Mouse (Mus musculus) intestine, postnatal 0 days (tissue): Measurements from ENCODE around the gene Traf3ip1. TPM values are rescaled to one million over a fixed set of nuclear protein-coding genes. Genes with fewer than 3 reads are reported as not detected.

Experiments used
- ATAC-seq: fragments of 200-750 bp; cut with Nextera tagmentation; 2 replicates; pipeline ENCODE4 v1.8.0; 2017; ENCODE audit warnings: mild to moderate bottlenecking, moderate TSS enrichment, moderate library complexity
- H3K27ac ChIP-seq: fragments of 300-500 bp; sonication (generic); 2 replicates; pipeline ENCODE4 v1.5.1; 2014; ENCODE audit warnings: mild to moderate bottlenecking, low read depth, low read length, moderate library complexity
- H3K27me3 ChIP-seq: fragments of 300-500 bp; sonication (generic); replicated peaks from 2 replicates; pipeline ENCODE4 v1.6.1; 2014; ENCODE audit warnings: low read length, mixed read lengths; ENCODE audit not compliant: control insufficient read depth, insufficient read depth
- H3K36me3 ChIP-seq: fragments of 300-500 bp; sonication (generic); 2 replicates; pipeline ENCODE4 v1.6.1; 2014; ENCODE audit warnings: mild to moderate bottlenecking, moderate library complexity; ENCODE audit not compliant: control insufficient read depth, insufficient read depth
- H3K4me1 ChIP-seq: fragments of 300-500 bp; sonication (generic); replicated peaks from 2 replicates; pipeline ENCODE4 v1.6.1; 2014; ENCODE audit warnings: antibody characterized with exemption, low read length, mixed read lengths; ENCODE audit not compliant: control insufficient read depth, insufficient read depth
- H3K4me2 ChIP-seq: fragments of 300-500 bp; sonication (generic); replicated peaks from 2 replicates; pipeline ENCODE4 v1.6.1; 2014; ENCODE audit warnings: low read depth, mild to moderate bottlenecking, moderate library complexity
- H3K4me3 ChIP-seq: fragments of 300-500 bp; sonication (generic); 2 replicates; pipeline ENCODE4 v1.5.1; 2014; ENCODE audit warnings: low read depth, low read length
- H3K9ac ChIP-seq: fragments of 300-500 bp; sonication (generic); 2 replicates; pipeline ENCODE4 v1.6.1; 2014; ENCODE audit warnings: mild to moderate bottlenecking, low read depth, low read length
- H3K9me3 ChIP-seq: fragments of 300-500 bp; sonication (generic); 2 replicates; pipeline ENCODE4 v1.6.1; 2016; ENCODE audit warnings: mixed run types; ENCODE audit not compliant: control insufficient read depth
- CTCF ChIP-seq: sonication (generic); IDR thresholded peaks from 2 replicates; pipeline ENCODE4 v1.5.1; 2016; ENCODE audit warnings: low read depth, mild to moderate bottlenecking, control low read depth, antibody characterized with exemption, moderate library complexity
- WGBS: fragments of 180-500 bp; shearing (Covaris S2); extraction: QIAGEN DNeasy Blood & Tissue Kit; methylation state at CpG from one replicate; pipeline ENCODE4 v1.1.7; 2014; 5-methylcytosine and 5-hydroxymethylcytosine counted together
- polyA plus RNA-seq: library from polyadenylated mRNA; unstranded; fragments of >200 nt; fragmentation: Nextera tagmentation; extraction: Ambion mirVana; gene quantifications from 2 replicates; pipeline ENCODE4 v1.2.1, GENCODE M21; 2015

Traf3ip1 gene
- polyA plus RNA-seq, 1 experiment from 2014 or later = 3.7 TPM

DNA sequence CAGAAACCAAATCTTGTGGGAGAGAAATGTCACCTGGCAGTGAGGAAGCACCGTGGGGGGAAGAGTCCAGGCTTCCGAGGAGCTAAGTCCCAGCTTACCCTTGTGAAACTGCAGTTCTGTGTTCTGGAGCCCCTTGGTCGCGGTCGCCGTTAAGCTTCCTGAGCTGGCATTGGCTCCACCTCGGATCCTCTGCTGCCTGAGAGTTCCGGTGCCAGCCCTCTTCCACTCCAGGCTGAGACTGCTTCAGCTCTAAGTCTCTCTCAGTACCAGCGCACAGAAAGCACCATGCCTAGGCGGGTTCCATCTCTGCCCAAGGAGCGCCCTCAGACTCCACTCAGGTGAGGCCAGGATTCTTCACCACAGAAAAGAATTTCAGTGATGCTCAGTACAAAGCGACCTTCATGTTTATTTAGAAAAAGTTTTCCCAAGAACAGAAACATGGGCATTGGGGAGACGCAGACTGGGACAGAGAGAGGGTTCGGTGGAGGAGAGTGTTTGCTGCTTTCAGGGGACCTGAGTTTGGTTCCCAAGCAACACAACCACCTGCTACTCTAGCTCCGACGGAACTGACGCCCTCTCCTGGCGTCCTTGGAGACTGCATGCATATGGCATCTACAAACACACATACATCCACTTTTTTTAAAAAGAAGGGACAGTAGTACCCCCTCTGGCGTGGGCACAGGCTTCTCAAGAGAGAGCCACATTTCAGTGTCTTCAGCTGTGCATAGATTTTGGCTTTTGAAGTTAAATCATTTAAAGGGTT lies 39.7 kb downstream of the Traf3ip1 start:
- Histone ChIP-seq H3K27ac (no peak overlapping the region), H3K36me3 (no peaks in the 10 kb centered on the region), H3K9me3 (no peaks in the 10 kb centered on the region), H3K9ac (no peak overlapping the region), H3K4me3 (no peak overlapping the region), H3K4me2 (no peak overlapping the region), H3K4me1 (peaks cover 2% of the 10 kb centered on the region; the same call in 1 of the 2 replicates), H3K27me3 (no peaks in the 10 kb centered on the region)
- TF ChIP-seq CTCF = peak; percentile 28
- 75% methylated on average over 19 of the region's 19 CpGs for WGBS
- ATAC-seq = no peak

DNA sequence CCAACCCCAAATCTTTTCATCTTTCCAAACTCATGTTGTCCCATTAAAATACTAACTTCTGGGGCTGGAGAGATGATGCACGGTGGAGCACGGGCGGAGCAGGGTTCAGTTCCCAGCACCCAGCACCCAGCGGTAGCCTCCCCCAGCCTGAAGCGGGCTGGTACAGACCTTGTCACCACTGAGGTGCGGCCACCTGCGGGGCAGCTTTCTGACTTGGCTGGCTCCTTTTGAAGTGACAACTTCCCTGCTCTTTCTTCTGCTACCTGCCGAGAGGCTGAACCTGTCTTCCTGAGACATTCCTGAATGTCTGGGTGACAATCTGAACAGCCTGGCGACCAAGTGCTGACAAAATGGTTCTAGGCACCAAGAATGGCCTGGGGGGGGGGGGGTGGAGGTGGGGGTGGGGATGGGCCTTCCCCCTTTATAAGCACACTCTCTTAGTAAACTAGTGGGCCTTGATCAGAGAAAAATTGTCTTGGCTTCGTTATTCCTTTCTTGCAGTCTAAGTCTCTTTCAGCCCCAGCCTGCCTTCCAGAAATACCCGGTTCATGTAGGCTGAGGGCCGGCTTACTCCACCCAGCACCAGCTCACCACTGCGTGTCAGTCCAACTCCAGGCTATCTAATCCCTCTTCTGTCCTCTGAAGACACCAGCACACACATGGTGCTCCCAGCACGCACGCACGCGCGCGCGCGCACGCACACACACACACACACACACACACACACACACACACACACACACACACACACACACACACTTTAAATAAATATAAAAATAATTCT lies 43.5 kb downstream of the Traf3ip1 start:
- no peak overlapping the region for H3K27ac ChIP-seq
- no peak overlapping the region for H3K4me2 ChIP-seq
- no peaks in the 10 kb centered on the region for H3K9me3 ChIP-seq
- H3K4me3 ChIP-seq = no peak overlapping the region
- ATAC-seq = no peak
- no peak for TF ChIP-seq CTCF
- no peak overlapping the region for H3K9ac ChIP-seq
- H3K4me1 ChIP-seq = 0 out of 2 replicates have a peak, but pooled peaks cover 11% of the 10 kb centered on the region
- H3K36me3 ChIP-seq = no peaks in the 10 kb centered on the region
- 49% methylated on average over 22 of the region's 22 CpGs for WGBS
- no peaks in the 10 kb centered on the region for H3K27me3 ChIP-seq

GRCm38 (mm10) chr1:91538570-91538929 lies 44.1 kb downstream of the Traf3ip1 start:
- WGBS = 67% methylated on average over 1 of the region's 1 CpGs
- Histone ChIP-seq H3K36me3 (no peaks in the 10 kb centered on the region), H3K27ac (no peak overlapping the region), H3K4me1 (0 out of 2 replicates have a peak, but pooled peaks cover 11% of the 10 kb centered on the region), H3K4me3 (no peak overlapping the region), H3K9ac (no peak overlapping the region), H3K4me2 (no peak overlapping the region), H3K9me3 (no peaks in the 10 kb centered on the region), H3K27me3 (no peaks in the 10 kb centered on the region)
- ATAC-seq = no peak
- no peak for TF ChIP-seq CTCF

DNA sequence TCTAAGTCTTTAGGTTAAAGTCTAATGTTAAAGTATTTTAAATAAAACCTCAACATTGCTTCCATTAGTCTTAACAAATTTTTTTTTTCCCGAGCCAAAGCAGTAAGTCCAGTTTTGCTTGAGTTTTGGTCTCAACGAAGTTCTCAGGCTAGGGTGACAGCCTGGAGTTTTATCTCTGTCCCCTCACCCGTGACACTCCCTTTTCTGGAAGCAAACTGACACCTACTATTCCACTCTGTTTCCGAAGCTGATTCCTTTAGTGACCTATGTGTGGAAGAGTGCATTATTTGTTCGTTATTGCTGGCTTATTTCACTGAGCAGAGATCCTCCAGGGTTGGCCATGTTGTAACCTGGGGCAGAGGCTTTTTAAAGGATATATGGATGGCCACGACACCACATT lies 44.8 kb downstream of the Traf3ip1 start:
- no peak for ATAC-seq
- Histone ChIP-seq H3K4me3 (no peak overlapping the region), H3K9ac (no peak overlapping the region), H3K9me3 (no peaks in the 10 kb centered on the region), H3K36me3 (peaks cover 4% of the 10 kb centered on the region; the same call in 1 of the 2 replicates), H3K4me2 (peak overlapping the region; percentile 95), H3K4me1 (0 out of 2 replicates have a peak, but pooled peaks cover 11% of the 10 kb centered on the region), H3K27me3 (no peaks in the 10 kb centered on the region), H3K27ac (no peak overlapping the region)
- TF ChIP-seq CTCF = no peak
- WGBS = 23% methylated on average over 6 of the region's 6 CpGs

DNA sequence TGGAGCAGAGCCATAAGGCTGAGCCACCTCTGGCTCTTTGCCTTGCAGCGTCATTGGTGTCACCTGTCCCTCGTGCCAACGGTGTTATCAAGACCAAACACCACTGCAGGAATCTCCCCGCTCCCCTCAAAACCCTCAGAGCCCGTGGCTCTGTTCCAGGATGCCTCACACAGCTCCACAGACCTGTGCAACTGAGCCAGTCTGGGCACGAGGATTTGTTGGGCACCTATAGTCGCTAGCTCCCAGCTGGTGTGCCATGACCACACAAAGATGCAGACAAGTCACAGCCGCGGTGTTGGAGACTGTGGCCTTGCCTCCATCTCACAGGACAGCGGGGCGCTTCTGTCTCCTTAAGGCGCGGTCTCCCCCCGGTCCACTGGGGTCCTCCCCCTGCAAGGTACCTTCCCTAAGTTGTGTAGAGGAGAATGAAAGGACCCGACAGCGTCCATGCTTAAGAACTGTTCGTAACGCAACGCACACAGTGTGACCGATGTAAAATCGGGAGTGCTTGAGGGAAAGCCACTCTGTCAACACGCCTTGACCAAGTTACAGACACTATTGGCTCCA lies 45.3 kb downstream of the Traf3ip1 start:
- H3K4me2 ChIP-seq = peak overlapping the region; percentile 95
- 0 out of 2 replicates have a peak, but pooled peaks cover 11% of the 10 kb centered on the region for H3K4me1 ChIP-seq
- H3K9ac ChIP-seq = peak overlapping the region; percentile 27; the same call in 1 of the 2 replicates
- H3K9me3 ChIP-seq = no peaks in the 10 kb centered on the region
- WGBS = 3% methylated on average over 22 of the region's 22 CpGs
- H3K4me3 ChIP-seq = peak overlapping the region; percentile 83
- peak overlapping the region; percentile 35; the same call in 1 of the 2 replicates for H3K27ac ChIP-seq
- peaks cover 4% of the 10 kb centered on the region for H3K36me3 ChIP-seq
- peak; percentile 3; the same call in 1 of the 2 replicates for ATAC-seq
- H3K27me3 ChIP-seq = no peaks in the 10 kb centered on the region
- no peak for TF ChIP-seq CTCF

DNA sequence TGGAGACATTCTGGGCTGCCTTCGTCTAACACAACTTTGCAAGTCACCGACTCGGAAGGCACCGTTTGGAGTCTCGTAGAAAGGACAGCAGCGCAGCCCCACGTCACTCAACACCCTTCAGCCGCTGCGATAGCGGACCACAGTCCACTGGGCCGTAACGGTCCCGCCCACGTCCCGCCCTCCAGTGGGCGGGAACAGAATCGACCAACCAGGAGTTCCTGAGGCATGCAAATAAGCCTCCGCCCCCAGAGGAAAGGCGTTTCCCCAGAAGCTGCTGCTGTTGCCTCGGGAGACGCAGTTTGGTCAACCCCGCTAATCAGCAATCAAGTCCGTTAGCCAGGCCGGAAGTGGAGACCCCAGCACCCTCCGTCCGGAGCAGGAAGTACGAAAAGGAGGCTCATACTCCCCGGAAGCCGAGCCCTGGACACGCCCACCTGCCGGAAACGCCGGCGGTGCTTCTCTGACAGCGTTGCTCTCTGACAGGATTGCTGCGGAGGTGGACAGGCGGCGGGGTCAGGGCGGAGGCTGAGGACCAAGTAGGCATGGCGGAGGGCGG lies 45.9 kb downstream of the Traf3ip1 start, which contains the start of gene Asb1:
Asb1 (plus strand) TSS at position 274 of the 556 bp plus-strand sequence.
- H3K4me2 ChIP-seq = peak within 1 kb of the TSS; percentile 95
- H3K4me3 ChIP-seq = peak within 1 kb of the TSS; percentile 83
- peak within 1 kb of the TSS; percentile 35; the same call in 1 of the 2 replicates for H3K27ac ChIP-seq
- H3K4me1 ChIP-seq = 0 out of 2 replicates have a peak, but pooled peaks cover 11% of the 10 kb centered on the region
- peak; percentile 96 for ATAC-seq
- TF ChIP-seq CTCF = peak; percentile 50
- WGBS = under 1% methylated on average over 41 of the region's 41 CpGs
- H3K27me3 ChIP-seq = no peaks in the 10 kb centered on the region
- H3K36me3 ChIP-seq = peaks cover 7% of the 10 kb centered on the region
- peak within 1 kb of the TSS; percentile 76 for H3K9ac ChIP-seq
- no peaks in the 10 kb centered on the region for H3K9me3 ChIP-seq
